Mouse (Mus musculus) adrenal gland, postnatal 4 days (tissue): ENCODE results near the gene Apopt1. TPM values are rescaled to one million over a fixed set of nuclear protein-coding genes. Genes with fewer than 3 reads are reported as not detected.

Experiments used
- DNase-seq, 2 experiments: peaks; one replicate each; pipeline ENCODE4 v3.0.0; 2021 to 2022; ENCODE audit warnings: low spot score in 2 of 2, mixed read lengths in 2 of 2
- total RNA-seq, 2 experiments: library from RNA; stranded (reverse); gene quantifications; 2 replicates each; pipeline ENCODE4 v1.2.3; 2021

Gene Apopt1
- total RNA-seq, 2 experiments from 2014 or later, result 65.4 to 70.1 TPM

GRCm38 (mm10) chr12:111743419-111743818 is 30.4 kb downstream of the Apopt1 start:
- no peak for DNase-seq

DNA sequence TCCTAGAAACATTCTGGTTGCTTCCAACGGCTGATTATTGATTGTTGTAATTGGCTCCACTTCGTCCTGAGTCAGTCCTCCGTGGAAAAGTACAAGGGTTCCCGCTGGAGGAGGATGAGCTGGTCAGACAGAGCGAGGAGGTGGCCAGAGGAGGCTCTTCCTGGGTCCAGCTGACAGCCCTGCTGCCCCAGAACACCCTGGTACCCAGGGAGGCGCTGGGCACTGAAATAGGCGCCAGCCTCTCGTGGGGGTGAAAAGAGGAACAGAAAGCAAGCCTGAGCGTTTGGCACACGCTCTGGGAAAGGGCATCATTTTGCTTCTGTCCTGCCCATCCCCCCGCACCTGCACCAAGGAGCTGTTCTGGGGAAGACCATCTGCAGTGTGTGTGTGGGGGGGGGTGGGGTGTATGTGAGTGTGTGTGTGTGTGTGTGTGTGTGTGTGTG is 30.9 kb downstream of the Apopt1 start:
- DNase-seq, result no peak

- DNase-seq, result no peak
These were observed 32.2 kb downstream of the Apopt1 start for GRCm38 (mm10) chr12:111745274-111745673.

GRCm38 (mm10) chr12:111746091-111746490 is 33.0 kb downstream of the Apopt1 start:
- peak in 1 of 2 experiments; percentile 48 for DNase-seq

- no peak for DNase-seq
These were observed 34.4 kb downstream of the Apopt1 start for GRCm38 (mm10) chr12:111747421-111747820.

GRCm38 (mm10) chr12:111750739-111751138 is 37.7 kb downstream of the Apopt1 start:
- DNase-seq, result no peak

DNA sequence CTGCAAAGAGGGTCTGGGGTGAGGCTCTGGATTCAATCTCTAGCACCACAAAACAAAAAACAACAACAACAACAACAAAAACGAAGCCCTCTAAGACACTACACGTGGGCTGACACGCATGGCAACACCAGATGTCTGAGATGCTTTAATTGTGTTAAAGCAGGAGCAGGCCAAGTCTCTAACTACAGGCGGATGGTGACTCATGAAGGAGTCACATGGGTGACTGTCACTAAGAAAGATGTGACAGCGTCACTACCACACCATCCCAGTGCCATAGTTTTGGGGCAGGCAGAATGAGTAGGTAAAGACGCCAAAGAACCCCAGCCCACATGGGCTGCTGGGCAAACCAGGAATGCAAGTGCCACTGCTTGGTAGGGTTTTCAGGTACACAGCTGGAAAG is 39.4 kb downstream of the Apopt1 start:
- no peak for DNase-seq

- DNase-seq, result no peak
These were observed 40.3 kb downstream of the Apopt1 start for GRCm38 (mm10) chr12:111753347-111753746.

DNA sequence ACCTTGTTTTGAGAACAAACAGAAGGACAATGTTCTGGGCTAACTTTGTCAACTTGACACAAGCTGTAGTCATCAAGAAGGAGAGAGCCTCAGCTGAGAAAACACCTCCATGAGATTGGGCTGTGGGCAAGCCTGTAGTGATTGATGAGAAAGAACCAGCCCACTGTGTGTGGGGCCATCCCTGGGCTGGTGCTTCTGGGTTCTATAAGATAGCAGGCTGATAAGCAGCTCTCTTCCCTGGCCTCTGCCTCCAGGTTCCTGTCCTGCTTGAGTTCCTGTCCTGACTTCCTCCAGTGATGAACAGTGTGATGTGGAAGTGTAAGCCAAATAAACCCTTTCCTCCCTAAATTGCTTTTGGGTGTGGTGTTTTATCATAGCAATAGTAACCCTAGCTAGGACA is 41.6 kb downstream of the Apopt1 start:
- DNase-seq, result no peak

DNA sequence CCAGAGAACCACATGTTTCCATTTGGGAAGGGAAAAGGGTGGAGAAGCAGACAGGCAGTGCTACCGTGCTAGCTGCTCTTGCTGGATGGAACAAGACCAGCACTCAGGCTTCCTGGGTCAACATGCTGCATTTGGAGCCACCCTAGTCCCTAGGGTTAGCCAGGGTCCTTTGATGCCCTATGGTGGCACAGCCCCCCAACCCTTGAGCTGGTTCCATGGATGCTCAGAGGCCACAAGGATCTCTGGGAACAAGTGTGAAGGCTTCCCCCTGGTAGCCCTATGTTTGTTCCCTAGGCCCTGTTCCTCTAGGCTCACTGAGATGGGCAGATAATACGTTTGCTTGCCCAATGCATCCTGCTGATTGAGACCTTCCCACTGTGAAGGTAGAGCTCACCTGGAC is 42.2 kb downstream of the Apopt1 start:
- DNase-seq, result no peak

GRCm38 (mm10) chr12:111756082-111756697 is 43.1 kb downstream of the Apopt1 start:
- DNase-seq, result no peak

DNA sequence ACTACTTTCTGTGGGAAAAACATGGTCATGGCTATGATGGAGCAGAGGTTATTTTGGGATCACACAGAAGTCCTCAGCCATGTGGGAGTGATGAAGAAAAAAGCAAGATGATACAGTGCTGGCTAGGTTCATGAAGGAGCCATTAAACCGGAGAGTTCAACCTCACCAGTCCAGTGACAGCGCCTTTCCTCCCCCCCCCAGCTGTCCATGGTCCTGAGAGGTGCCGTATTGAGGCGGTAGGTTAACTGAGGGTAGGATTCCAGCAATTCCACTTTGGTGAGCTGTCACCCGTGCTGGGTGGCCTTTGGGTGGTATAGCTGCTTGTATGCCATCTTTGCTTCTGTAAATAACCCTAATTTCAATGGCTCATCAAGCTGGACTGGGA is 43.6 kb downstream of the Apopt1 start:
- DNase-seq, result no peak

DNA sequence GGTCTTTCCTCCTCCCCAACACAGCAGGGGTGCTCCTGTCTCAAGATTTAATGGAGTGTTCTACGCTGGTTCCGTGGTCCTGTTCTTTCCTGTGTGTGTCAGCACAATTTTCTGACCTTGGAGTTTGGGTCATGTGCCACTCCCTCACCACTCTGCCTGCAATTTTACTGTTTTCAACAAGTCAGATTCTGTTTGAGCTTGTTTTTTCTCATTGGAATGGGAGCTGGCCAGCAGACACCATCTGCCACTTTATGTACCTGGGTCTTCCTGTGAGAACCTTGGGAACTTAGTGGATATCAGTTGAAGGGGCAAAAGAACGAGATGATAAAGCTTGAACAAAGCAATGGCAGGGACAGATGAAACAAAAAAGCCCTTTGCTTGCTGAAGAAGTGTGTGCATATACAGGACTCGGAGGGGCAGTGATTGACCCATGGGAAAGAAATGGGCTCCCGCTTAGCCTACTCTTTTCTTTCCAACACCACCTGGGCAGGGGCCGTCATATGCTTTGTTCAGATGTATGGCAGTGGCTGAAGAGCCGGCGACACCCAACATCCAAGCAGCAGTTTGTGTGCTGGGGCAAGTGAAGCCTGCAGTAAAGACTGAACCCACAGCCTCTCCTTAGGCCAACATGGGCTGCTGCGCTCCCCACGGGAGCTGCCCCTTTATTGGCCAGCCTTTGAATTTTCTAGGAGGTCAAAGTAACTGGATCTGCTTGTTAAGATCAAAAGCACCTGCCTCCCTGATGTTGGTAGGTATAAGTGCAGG is 44.7 kb downstream of the Apopt1 start:
- DNase-seq, result no peak

GRCm38 (mm10) chr12:111758381-111759175 is 45.5 kb downstream of the Apopt1 start, which contains the start of gene Klc1:
TSS of gene Klc1 (plus strand) at chr12:111758849.
- peak; percentile 42 to 52 for DNase-seq

DNA sequence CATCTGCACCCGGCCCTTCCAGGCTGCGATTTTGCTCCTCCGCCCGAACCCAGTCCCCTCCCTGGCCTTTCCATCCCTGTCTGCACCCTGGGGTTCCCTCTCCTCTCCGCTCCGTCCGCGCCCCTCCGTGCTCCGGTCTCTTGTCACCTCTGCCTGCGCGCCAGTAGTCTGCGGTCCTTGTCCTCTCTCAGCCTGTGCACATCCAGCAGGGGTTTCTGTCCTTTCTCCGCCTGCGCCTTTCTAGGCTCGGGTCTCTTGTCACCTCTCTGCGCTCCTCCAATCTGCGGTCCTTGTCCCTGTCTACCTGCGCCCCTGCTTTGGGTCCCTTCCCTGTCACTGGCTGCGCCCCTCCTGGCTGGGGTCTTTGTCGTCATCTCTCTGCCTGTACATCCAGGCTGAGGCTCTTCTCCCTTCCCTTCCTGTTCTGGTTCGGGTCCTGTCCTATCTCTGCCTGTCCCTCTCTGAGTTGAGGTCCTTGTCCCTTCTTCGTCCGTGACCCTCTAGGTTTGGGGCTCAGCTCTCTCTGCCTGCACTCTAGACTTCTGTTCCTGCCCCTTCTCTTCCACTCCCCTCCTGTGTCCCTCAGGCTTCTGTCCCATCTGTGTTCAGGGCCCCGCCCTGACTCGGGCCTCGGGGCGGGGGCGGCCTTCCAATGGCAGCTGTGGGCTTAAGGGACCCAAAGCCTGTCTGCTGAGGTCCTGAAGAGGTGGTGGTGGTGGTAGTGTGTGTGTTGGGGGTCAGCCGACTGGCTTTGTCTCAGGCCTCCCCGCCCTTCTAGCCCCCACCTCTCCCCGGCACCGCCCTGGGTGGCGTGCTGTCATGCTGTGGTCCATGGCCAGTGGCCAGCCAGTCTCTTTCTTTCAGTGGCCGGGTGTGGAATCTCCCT is 46.4 kb downstream of the Apopt1 start:
- DNase-seq, result no peak

GRCm38 (mm10) chr12:111760306-111760908 is 47.3 kb downstream of the Apopt1 start:
- DNase-seq, result no peak

- DNase-seq, result no peak
These were observed 49.7 kb downstream of the Apopt1 start for GRCm38 (mm10) chr12:111762620-111763280.

DNA sequence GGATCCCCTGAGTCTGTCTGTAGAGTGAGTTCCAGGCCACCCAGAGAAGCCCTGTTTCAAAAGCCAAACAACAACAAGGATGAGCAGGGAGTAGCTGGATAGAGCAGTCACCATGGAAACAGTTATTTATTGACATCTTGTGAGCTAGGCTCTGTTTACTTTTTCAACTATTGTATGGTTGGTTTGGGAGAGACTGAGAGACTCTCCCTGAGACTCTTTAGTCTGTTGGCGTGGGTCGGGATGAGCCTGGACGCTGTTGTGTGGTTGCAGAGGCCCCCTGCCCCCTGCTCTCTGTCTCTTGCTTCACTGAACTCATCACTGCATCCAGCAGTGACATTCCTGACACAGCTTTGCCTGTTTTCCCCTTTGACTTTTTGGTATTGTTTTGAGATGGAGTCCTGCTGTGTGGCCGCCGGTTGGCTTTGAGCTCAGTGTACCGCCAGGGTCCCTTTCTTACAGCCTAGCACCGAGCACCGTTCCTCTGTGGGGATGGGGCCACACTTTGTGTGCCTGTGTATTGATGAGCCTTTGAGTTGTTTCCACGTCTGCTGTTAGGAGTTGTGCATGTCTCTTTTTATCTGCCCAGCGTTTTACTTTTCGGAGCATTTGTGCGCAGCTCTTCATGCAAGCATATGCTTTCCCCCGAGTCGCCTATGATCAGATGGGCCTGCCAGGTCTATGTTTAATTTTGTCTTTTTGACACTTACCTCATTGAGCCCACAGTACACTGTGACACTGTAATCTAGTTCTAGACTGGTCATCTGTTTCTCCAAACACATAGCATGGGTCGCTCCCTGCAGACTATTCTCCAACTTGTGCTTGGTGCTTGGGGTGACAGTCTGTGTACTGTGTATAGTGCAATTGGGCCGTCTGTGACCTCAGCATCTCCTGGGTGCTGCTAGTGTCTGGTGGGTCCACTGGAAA is 53.5 kb downstream of the Apopt1 start:
- DNase-seq, result no peak
